Mouse (Mus musculus) adipocyte (in vitro differentiated cells): Measurements from ENCODE around the gene Scyl1.

ENCODE experiments used
- DNase-seq: peaks from one replicate; pipeline ENCODE4 v3.0.0-alpha.2; 2016; ENCODE audit warnings: low spot score

The Scyl1 gene

DNA sequence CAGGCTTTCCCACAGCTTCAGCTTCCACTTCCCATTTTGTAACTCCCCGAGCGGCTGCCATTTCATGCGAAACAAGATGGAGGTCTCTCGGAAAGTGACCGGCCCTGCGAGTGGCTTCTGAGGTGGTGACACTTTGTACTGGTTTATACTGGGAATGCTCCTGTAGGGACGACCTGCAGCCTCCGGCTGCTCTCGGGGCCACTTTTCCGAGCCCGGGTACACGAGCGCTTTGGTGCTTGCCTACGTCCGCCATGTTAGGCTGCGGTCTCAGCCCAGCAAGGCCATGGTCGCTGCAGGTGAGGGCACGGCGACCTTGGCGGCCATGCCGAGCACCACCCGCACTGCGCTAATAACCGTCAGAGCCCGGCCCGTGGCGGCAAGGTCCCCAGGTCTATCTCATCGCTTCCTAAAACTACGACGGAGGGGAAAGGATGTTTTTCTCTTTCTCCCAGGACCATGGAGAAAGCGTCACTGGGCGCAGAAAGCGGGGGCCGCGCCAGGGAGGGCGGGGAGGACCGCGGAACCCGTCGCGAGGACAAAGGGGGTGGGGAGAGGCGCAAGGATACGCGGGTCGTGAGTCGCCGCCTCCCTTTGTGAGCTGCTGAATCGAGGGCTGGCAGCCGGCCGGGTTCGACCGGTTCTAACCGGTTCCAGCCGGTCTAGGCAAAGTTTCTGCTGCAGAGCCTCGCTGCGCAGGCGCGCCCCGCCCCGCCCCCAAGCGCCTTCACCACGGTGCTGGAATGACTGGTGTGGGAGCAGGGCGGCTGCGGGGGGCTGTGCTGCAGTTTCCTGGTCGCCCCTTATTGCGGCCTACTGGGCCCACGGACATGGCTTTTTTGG is 32.0 kb upstream of the Scyl1 start:
- peak; percentile 98 for DNase-seq

DNA sequence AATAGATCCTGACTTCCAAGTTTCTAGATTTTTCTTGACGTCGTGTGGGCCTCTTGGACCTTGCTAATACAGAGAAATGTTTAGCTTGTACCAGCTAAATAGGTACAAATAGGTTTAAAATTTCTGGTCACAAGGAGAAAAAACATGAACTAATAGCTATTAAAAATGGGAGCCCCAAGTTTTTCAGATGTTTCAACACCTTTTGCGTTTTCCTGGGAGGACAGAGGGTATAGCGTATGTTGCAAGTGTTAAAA is 31.5 kb upstream of the Scyl1 start:
- DNase-seq, result no peak

DNA sequence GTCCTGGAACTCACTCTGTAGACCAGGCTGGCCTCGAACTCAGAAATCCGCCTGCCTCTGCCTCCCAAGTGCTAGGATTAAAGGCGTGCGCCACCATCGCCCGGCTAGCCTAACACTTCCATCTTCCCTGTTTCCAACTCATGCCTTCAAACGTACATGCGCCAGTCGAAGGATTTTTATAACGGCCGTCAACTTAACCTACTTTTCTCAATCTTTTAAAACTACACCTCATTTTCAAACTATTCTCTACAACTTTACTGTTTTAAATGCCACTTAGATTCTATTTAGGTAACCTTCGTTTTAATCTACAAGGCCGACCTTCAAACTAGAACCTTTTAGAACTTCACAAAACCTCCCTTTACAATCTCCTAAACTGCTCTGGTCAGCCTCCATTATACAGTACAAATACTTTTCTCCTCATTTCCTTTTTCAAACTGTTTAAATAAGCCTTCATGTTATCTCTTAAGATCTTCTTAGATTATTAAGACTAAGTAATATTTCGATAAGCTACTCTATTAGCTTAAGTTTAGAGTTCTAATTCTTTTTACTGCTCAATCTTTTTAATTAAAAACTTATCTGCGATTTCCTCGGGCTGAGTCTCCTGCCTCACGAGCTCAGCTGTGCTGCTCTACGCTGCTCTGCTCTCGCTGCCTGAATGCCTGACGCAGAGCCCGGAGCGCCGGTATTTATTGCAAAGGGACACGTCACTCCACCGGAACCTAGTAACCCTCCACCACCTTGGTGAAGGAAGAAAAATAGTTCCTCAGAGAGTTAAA is 31.0 kb upstream of the Scyl1 start:
- DNase-seq, result peak; percentile 98

DNA sequence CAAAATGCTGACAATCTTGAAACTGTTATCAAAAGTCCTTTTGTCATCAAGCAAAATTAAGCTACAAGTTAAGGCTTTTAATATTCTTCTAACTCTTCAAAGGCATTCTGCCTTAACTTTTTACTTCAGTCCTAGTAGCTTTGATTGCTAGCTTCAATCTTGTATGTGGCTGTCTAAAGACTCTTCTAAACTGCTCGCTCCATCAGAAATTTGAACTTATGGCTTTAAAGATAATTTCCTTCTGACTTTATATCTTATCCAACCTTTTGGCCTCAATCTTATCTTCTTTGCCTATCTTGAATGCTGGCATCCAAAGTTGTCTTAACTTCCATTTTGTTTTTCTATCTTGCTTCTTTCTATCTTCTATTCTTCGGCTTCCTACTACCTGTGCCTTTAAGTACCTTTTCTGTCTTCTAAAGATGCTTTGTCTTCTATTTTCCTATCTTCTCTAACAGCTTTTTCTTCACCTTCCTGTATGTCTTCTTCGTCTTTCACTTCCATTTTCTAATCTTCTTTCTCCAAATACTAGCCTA is 30.3 kb upstream of the Scyl1 start:
- DNase-seq, result peak; percentile 63

DNA sequence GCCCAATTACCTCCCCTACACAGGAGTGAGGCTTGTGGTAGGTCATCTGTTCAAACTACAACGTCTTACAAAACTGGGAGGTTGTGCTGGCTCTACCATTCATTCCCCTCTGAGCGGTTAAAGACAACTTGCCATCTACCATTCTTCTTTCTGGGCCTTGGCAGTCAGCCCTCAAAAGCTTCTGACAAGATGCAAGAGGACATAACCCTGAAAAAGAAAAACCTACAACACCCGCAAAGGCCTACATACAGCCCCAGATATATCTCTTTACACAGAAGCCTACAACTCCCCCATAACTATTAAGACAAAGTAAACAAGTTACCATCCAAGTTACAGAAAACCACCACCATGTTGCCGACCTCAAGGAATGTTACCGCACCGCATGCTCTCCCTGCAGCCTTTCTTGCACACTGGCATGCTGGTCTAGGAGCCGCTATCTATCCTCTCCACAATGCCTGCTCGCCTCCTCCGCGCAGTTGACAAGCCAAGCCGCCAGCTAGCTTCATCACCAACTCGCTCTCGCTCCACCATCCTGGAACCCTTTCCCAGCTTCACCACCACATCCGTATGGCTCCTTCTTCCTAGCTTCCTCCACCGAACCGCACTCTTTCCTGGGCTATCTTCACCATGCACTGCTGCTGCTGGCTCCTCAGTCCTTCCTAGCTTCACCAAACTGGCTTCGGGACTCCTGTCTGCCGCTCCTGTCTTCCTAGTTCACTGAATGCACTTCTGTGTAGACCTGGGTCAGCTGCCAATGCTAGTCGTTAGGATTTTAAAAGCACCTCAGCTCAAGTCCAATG is 29.6 kb upstream of the Scyl1 start:
- peak; percentile 73 for DNase-seq

DNA sequence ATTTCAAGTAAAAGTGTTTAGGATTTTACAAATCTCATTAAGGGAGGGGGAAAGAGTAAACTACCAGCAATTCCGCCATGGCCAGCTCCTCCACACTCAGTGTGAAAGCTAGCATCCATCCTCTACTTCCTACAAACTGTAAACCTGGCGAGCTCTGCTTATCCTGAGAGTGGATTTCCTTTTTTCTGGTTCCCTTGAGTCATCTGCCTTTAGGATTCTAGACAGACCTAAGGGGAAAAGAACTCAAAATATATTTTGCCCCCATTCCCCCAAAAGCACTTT is 29.1 kb upstream of the Scyl1 start:
- no peak for DNase-seq

DNA sequence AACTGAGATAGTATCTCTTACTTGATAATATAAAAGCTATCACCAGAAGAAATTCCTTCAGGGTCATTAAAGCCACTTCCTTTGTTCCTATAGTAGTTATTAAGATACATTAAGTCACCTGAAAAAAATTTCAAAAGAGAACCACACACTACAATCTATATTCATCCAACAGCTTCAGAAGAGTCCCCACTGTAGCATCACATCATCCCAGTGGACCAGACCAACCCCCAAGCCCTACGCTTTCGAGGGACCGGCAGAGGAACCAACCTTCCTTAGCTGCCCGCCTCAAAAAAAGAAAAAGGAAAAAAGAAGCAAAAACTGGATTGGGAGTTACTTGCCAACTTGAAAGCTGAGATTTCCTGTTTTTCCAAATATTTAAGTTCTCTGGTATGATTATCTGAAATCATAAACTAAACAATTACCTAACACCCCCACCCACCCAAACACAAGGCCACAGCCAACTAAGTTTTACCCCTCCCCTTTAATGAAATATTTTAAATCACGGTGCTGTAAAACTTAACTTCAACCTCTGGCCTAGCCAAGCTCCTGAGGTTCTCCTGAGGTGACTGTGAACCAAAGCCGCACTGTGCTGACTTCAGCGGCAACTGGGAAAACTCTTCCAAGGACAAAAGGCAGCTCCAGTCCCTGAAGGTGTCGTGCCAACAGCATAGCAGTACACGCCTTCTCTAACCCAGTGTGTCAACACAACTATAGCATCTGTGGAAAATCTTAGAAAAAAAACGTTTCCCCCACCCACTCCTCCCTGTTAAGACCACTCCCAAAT is 28.5 kb upstream of the Scyl1 start:
- peak; percentile 85 for DNase-seq

DNA sequence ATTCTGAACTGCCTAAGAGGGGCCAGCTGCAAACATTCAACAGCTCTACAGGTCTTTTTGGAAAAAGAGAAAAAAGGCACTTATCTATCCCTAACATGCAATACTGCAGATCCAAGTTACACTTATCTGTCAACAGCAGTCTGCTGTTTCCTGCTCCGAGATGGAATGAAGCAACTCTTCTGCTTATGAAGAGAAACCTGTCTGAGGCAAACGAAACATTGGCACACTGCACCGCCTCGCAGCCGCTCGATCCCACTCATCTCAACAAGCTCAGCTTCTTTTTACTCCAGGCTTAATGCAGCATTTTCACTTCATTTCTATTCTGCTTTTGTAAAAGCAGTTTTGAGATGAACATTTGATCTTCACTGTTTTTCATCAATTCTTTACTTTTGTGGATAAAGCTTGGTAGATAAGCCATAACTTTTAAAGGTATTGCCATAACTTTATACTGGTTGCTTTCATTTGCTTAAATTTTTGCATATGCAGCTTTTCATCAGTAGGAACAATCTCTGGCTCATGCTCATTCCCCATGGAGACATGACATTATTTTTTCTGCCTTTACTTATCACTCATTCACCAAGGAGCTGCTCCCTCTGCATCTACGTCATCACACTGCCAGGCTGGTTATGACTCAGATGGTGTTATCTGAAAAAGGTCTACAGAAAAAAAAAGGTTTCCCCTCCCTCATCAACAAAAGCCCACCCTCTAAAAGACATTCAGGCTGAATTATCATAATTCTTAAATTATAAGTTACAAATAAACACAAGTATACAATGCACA is 27.7 kb upstream of the Scyl1 start:
- peak; percentile 79 for DNase-seq

DNA sequence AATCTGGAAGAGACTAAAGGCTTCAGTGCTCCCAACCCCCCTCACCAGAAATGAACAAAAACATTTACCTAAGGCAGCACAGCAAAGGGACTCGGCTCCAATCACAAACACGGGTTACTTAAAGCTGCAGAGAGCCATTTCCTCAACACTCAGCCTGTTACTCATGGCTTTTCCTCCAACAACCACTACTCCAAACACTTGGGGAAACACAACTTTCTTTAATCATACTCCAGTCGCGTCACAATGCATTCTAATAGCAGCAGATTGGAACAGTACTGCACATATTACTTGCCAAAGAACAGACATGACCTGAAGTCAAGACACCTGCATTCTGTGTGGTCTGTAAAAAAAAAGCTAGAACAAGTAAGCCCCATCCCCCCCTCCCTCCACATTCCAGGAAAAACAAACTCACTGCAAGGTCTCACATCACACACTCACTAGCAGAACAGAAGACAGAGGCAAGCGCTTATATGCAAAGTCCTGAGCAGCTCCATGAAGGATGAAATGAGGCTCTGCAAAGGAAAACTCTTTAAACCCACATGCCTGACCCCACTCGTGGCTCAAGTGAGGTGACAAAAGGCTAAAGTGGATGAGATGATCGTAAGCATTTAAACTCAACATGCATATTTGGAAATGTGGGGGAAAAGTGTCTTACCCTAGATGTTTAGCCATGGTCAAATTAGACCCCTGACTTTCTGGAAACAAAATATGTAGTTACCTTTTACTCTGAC is 26.3 kb upstream of the Scyl1 start:
- DNase-seq, result no peak

DNA sequence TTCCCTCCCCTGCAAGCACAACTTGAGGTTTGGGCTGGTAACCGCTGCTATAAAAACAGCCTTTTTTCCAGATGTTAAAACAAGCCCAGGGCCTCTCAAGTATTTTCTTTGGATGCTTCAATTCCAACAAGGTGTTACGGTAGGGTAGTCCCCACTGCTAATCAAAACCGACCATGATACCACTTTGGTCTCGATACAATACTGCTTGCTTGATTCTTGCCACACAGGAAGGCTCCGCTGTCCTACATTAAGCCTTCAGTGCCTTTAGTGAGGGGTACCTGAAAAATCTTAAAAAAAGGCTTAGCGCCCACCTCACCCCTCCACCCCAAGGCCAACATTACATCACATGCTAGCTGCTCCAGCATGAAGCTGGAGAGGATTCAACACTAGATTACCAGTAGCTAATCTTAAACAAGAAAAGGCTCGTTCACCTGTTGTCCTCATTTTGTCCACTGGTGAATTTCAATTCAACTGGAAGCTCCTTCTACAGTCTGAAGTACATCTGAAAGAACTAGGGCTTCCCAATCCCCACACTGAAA is 25.4 kb upstream of the Scyl1 start:
- peak; percentile 75 for DNase-seq

DNA sequence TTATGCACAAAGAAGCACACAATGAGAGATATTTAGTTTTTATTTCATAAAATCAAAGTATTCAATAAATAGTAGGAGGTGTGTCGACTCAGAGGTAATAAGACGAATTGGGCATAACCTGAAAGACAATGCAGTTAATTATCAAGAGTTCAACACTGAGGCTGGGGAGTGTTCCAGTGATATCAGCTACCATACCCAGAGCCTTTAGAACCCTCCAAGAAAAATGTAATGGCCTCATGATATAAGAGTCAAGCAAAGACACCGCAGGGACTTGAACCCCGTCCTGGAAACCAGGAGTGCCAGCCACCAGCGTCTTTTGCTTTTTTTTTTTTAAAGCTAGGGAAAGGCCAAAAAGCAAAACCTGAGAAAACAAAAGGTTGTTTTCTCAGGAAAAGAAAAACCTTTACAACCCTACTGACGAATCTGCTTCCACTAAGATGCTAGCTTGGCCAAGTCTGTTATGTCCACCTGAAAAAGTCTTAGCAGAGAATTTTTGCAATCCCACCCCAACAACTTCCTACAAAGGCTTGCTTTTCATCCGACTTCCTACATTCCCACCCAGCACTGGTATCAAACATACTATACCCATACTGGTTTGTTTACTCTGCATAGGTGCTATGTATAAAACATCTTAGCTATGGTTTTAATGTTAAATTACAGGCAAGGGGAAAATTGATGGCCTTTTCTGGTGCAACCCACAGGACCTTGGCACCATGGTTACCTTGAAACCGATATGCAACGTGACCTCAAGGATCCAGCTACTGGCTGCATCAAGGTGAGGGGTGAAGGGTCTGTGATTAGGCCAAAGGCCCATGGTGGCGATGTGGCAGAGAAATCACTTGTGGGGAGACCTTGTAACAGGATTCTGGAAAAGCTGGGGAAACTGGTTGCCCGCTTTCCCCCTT is 24.7 kb upstream of the Scyl1 start:
- peak; percentile 69 for DNase-seq

DNA sequence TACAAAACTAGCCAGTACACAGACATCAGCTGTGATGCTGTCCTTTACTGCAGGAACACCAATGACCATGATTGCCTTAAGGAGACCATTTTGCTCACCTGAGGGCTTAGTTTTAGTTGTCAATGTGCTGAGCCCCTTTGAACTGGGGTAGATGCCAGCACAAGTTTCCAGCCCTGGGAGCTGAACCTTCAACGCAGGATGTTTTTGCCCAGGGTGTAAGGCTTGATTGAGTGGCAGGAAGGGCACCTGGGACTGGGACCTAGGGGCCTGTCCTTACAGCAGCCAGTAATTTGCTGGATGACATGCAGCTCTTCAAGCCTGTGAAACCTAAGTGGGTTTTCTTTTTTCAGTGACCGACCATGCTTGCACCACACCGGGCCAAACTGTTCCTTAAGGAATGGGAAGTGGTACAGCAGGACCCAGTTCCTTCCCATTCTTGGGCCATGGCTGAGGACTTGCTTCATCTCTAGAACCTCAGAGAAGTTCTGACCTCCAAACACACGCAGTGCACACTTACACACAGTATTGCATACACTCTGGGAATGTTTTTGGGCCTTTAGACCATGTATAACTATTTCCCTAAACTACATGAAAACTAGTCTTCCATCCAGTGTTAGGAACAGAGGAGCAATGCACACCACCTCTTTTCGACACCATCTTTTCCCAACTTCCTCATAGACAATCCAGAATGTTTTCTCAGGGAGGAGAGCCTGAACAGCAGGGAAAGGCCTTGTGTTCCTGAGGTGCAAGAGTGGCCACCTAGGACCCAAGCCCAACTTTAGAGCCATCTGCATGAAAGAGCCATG is 23.8 kb upstream of the Scyl1 start:
- peak; percentile 95 for DNase-seq

DNA sequence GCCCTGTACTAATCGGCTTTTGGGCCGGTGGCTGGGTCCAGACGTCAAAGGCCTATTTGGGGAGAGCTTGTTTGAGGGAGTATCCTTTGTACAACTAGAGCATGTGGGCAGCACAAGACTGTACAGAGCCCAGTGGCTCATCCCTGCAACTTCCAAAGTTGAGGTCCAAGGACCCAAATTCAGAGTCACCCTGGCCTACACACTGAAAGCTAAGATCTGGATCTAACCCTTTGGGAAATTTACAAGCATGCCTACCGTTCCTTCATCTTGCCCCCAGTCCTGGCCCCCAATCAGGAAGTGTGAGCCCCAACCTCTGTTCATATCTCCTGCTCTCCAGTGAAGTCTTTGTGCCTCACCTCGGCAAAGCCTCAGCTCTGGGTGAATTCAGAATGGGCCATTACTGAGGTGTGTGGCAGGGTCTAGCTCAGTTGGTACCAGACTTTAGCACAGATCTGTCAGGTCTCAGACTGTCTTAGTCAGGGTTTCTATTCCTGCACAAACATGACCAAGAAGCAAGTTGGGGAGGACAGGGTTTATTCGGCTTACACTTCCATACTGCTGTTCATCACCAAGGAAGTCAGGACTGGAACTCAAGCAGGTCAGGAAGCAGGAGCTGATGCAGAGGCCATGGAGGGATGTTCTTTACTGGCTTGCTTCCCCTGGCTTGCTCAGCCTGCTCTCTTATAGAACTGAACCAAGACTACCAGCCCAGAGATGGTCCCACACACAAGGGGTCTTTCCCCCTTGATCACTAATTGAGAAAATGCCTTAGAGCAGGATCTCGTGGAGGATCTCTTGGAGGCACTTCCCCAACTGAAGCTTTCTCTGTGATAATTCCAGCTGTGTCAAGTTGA is 22.9 kb upstream of the Scyl1 start:
- DNase-seq, result peak; percentile 69

DNA sequence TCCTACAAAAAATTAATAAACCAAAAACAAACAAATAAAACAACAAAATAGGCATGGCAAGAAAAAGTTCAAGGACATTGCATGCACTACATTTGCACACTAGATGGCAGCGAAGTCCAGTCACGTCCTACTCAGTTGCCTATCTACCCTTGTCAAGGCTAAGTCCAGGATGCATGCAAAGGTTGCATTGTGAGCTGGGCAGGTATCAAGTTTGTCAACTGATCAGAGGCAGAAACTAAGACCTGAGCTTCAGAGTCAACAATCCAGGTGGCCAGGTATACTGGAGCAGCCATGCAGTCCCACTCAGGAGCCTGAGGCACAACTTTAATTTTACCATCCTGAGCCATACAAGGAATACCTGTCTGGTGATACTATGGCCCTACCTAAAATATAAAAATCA is 21.9 kb upstream of the Scyl1 start:
- peak; percentile 79 for DNase-seq

DNA sequence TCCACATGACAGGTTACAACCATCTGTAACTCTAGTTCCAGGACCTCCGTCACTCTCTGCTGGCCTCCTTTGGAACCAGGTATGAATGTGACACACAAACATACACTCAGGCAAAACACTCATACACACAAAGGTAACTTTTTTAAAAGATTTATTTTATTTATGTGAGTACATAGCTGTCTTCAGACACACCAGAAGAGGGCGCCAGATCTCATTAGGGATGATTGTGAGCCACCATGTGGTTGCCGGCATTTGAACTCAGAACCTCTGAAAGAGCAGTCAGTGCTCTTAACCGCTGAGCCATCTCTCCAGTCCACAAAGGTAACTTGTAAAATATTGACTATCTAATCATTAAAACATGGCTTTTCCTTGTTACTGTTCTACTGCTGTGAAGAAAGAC is 20.1 kb upstream of the Scyl1 start:
- no peak for DNase-seq

DNA sequence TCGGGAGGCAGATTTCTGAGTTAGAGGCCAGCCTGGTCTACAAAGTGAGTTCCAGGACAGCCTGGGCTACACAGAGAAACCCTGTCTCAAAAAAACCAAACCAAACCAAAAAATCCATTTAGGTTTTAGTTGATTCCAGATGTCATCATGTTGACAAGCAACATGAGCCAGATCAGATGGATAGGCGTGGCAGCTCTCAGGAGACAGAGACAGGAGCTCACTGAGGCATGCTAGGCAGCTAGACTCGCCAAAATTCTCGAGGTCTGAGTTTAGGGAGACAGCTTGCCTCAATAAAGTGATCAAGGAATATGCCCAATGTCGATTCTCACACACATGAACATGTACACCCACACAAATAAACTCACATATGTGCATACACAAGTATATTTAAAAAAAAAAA is 17.8 kb upstream of the Scyl1 start:
- no peak for DNase-seq

DNA sequence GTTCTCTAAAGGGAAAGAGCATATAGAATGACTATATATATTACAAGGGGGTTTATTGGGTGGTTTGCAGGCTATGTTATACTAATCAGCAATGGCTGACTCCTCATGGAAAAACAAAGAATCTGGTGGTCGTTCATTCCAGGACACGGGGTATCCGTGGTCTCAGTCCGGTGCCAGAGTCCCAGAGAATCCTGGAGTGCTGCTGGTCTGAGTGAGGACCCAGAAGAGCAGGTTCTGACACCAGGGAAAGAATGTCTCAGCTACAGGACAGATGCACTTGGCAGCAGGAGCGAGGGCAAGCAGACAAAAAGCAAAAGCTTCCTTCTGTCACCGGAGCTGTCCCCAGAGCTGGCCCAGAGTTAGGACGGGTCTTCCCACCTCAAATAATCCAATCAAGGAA is 17.4 kb upstream of the Scyl1 start:
- no peak for DNase-seq
